Mouse (Mus musculus) liver, embryonic 16.5 days (tissue): Measurements from ENCODE around the gene Slc26a6. TPM values are rescaled to one million over a fixed set of nuclear protein-coding genes. Genes with fewer than 3 reads are reported as not detected.

Source experiments
- ATAC-seq: fragments of 200-750 bp; cut with Nextera tagmentation; 2 replicates; pipeline ENCODE4 v1.8.0; 2017; ENCODE audit warnings: low read depth, mild to moderate bottlenecking, moderate number of reproducible peaks, moderate library complexity
- H3K27ac ChIP-seq: fragments of 300-500 bp; sonication (generic); 2 replicates; pipeline ENCODE4 v1.5.1; 2014; ENCODE audit warnings: mild to moderate bottlenecking, low read length
- H3K27me3 ChIP-seq: fragments of 300-500 bp; sonication (generic); 2 replicates; pipeline ENCODE4 v1.6.1; 2014; ENCODE audit warnings: low read depth, low read length, mixed read lengths; ENCODE audit not compliant: control insufficient read depth, insufficient read depth
- H3K36me3 ChIP-seq: fragments of 300-500 bp; sonication (generic); 2 replicates; pipeline ENCODE4 v1.6.1; 2014; ENCODE audit warnings: mild to moderate bottlenecking; ENCODE audit not compliant: control insufficient read depth, insufficient read depth
- H3K4me1 ChIP-seq: fragments of 300-500 bp; sonication (generic); 2 replicates; pipeline ENCODE4 v1.6.1; 2014; ENCODE audit warnings: low read depth, low read length, mixed read lengths; ENCODE audit not compliant: control insufficient read depth
- H3K4me2 ChIP-seq: fragments of 300-500 bp; sonication (generic); 2 replicates; pipeline ENCODE4 v1.6.1; 2014; ENCODE audit warnings: low read depth, low read length, mixed read lengths
- H3K4me3 ChIP-seq: fragments of 300-500 bp; sonication (generic); 2 replicates; pipeline ENCODE4 v1.5.1; 2014; ENCODE audit warnings: low read depth, mild to moderate bottlenecking, low read length
- H3K9ac ChIP-seq: fragments of 300-500 bp; sonication (generic); 2 replicates; pipeline ENCODE4 v1.6.1; 2014; ENCODE audit warnings: low read depth, low read length
- H3K9me3 ChIP-seq: fragments of 300-500 bp; sonication (generic); replicated peaks from 2 replicates; pipeline ENCODE4 v1.6.1; 2016; ENCODE audit warnings: low read length; ENCODE audit not compliant: control insufficient read depth
- WGBS: fragments of 180-500 bp; shearing (Covaris S2); extraction: QIAGEN DNeasy Blood & Tissue Kit; methylation state at CpG from one replicate; pipeline ENCODE4 v1.1.7; 2014; ENCODE audit not compliant: insufficient replicate concordance; 5-methylcytosine and 5-hydroxymethylcytosine counted together
- polyA plus RNA-seq: library from polyadenylated mRNA; unstranded; fragments of >200 nt; fragmentation: Nextera tagmentation; extraction: Ambion mirVana; gene quantifications from 2 replicates; pipeline ENCODE4 v1.2.1, GENCODE M21; 2015

Gene Slc26a6
- polyA plus RNA-seq, 1 experiment from 2014 or later: 4.8 TPM

DNA sequence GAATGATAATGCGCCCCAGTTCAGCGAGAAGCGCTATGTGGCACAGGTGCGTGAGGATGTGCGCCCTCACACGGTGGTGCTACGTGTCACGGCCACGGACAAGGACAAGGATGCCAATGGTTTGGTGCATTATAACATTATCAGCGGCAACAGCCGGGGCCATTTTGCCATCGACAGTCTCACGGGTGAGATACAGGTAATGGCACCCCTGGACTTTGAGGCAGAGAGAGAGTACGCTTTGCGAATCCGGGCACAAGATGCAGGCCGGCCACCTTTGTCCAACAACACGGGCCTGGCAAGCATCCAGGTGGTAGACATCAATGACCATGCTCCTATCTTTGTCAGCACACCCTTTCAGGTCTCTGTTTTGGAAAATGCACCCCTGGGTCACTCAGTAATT lies 25.2 kb upstream of the Slc26a6 start:
- Histone ChIP-seq H3K9ac (no peak overlapping the region), H3K36me3 (no peaks in the 10 kb centered on the region), H3K9me3 (no peaks in the 10 kb centered on the region; the same call in 1 of the 2 replicates), H3K27me3 (peaks cover 96% of the 10 kb centered on the region), H3K4me3 (peak overlapping the region; percentile 46), H3K4me2 (no peak overlapping the region), H3K27ac (no peak overlapping the region), H3K4me1 (peaks cover 25% of the 10 kb centered on the region)
- ATAC-seq: no peak
- WGBS: 50% methylated on average over 18 of the region's 18 CpGs

DNA sequence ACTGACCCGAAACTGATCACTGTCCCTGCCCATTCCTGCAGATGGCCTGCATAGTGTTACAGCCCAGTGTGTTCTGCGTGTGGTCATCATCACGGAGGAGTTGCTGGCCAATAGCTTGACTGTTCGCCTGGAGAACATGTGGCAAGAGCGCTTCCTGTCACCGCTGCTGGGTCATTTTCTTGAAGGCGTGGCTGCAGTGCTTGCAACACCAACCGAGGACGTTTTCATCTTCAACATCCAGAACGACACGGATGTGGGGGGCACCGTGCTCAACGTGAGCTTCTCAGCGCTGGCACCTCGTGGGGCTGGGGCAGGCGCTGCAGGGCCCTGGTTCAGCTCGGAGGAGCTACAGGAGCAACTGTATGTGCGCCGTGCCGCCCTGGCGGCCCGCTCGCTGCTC lies 21.4 kb upstream of the Slc26a6 start:
- WGBS: 4% methylated on average over 23 of the region's 23 CpGs
- H3K4me1 ChIP-seq: peaks cover 25% of the 10 kb centered on the region
- no peaks in the 10 kb centered on the region for H3K9me3 ChIP-seq
- H3K4me2 ChIP-seq: peak overlapping the region; percentile 95
- no peak overlapping the region for H3K27ac ChIP-seq
- ATAC-seq: no peak
- peaks cover 79% of the 10 kb centered on the region for H3K27me3 ChIP-seq
- H3K9ac ChIP-seq: peak overlapping the region; percentile 28; the same call in 1 of the 2 replicates
- H3K36me3 ChIP-seq: no peaks in the 10 kb centered on the region
- peak overlapping the region; percentile 61 for H3K4me3 ChIP-seq

DNA sequence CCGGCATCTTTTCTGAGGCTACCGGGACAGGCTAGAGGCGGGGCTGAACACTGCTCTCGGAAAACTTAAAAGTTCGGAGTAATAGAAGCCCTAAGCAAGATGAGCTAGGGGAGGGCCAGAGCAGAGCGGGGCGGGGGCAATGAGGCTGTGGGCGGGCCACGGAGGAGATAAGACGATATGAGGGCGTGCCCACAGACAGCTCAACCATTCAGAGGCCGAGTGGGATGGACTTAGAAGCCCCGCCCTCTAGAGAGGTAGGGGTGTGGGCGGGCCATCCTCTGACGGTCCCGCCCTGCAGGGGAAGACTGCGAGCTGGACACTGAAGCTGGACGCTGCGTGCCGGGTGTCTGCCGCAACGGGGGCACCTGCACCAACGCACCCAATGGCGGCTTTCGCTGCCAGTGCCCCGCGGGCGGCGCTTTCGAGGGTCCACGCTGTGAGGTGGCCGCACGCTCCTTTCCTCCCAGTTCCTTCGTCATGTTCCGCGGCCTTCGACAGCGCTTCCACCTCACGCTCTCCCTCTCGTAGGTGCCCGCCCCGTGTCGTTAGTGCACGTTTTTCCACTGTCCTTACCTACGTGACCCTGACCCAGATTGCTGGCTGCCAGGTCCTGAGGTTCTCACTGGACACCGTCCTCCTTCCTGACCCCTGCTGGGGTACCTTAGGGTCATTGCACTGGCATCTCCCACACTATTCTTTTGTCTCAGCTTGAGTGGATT lies 20.5 kb upstream of the Slc26a6 start:
- peak; percentile 99 for ATAC-seq
- Histone ChIP-seq H3K4me3 (peak overlapping the region; percentile 61), H3K9me3 (no peaks in the 10 kb centered on the region), H3K27me3 (peaks cover 70% of the 10 kb centered on the region), H3K27ac (no peak overlapping the region), H3K36me3 (no peaks in the 10 kb centered on the region), H3K4me2 (peak overlapping the region; percentile 95), H3K4me1 (peaks cover 19% of the 10 kb centered on the region), H3K9ac (no peak overlapping the region; the same call in 1 of the 2 replicates)
- 5% methylated on average over 46 of the region's 46 CpGs for WGBS

DNA sequence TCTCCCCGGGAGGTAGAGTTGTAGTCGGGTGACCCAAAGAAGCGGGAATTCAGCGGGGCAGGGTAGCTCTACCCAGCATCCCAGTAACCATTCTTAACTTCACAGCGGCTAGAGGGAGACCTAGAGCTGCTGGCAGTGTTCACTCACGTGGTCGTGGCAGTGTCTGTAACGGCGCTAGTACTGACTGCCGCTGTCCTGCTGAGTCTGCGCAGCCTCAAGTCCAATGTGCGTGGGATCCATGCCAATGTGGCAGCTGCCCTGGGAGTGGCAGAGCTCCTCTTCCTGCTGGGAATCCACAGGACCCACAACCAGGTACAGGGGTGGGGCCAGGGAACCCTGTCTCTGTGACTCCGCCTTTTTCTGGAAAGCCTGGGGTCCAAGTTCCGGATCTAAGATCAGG lies 10.1 kb upstream of the Slc26a6 start:
- peak; percentile 48 for ATAC-seq
- WGBS: 12% methylated on average over 14 of the region's 14 CpGs
- Histone ChIP-seq H3K36me3 (no peaks in the 10 kb centered on the region), H3K4me3 (no peak overlapping the region), H3K27me3 (peaks cover 2% of the 10 kb centered on the region; the same call in 1 of the 2 replicates), H3K27ac (no peak overlapping the region), H3K4me2 (0 out of 2 replicates have a peak overlapping the region, but pooled peaks have one; percentile 24), H3K4me1 (peaks cover 2% of the 10 kb centered on the region), H3K9me3 (no peaks in the 10 kb centered on the region), H3K9ac (no peak overlapping the region)

DNA sequence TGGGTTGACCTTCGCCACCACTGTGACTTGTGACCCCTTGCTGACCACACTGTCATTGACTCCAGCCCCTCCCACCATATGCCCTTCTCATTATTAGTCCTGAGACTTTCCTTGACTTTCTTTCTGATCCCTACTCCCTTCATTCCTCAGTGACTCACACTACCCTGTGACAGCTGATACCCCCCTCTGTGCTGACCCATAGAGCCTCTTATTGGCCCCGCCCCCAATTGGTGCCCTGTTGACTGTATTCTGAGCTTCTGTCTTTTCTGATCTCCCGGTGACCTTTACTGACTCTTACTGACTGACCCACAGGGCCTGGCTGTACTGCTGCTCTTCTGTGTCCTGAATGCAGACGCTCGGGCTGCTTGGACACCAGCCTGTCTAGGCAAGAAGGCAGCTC lies 7.7 kb upstream of the Slc26a6 start:
- H3K9ac ChIP-seq: no peak overlapping the region
- H3K9me3 ChIP-seq: no peaks in the 10 kb centered on the region
- ATAC-seq: no peak
- peaks cover 2% of the 10 kb centered on the region for H3K4me1 ChIP-seq
- 65% methylated on average over 5 of the region's 5 CpGs for WGBS
- H3K4me2 ChIP-seq: no peak overlapping the region
- H3K27me3 ChIP-seq: peaks cover 2% of the 10 kb centered on the region; the same call in 1 of the 2 replicates
- H3K4me3 ChIP-seq: no peak overlapping the region
- H3K27ac ChIP-seq: no peak overlapping the region
- no peaks in the 10 kb centered on the region for H3K36me3 ChIP-seq

DNA sequence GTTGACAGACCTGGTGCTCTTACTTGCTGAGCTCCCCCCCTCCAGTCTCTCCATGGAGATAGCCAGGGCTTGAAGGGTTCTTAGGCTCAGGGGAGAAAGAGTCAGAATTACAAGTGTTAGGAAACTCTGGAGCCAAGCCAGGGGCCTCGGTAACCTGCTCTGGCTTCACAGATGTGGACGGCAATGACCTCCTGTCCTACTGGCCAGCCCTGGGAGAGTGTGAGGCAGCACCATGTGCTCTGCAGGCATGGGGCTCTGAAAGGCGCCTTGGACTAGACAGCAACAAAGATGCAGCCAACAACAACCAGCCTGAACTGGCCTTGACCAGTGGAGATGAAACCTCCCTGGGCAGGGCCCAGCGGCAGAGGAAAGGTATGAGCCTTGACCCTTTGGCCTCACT lies 5.7 kb upstream of the Slc26a6 start:
- WGBS: 57% methylated on average over 4 of the region's 4 CpGs
- Histone ChIP-seq H3K4me2 (no peak overlapping the region), H3K9ac (no peak overlapping the region)

DNA sequence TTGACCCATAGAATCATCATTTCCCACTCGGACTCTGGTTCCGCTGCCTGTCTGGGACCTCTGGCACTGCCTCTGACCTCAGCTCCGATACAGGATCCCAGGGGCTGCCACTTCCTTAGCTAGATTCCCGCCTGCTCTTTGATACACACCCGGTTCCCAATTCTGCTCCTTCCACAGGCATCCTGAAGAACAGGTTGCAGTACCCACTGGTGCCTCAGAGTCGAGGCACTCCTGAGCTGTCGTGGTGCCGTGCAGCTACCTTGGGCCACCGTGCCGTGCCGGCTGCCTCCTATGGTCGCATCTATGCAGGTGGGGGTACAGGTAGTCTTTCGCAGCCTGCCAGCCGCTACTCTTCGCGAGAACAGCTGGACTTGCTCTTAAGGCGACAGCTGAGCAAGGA lies 4.7 kb upstream of the Slc26a6 start:
- no peaks in the 10 kb centered on the region for H3K36me3 ChIP-seq
- H3K27me3 ChIP-seq: peaks cover 2% of the 10 kb centered on the region; the same call in 1 of the 2 replicates
- H3K4me2 ChIP-seq: no peak overlapping the region
- no peaks in the 10 kb centered on the region for H3K9me3 ChIP-seq
- 65% methylated on average over 17 of the region's 17 CpGs for WGBS
- no peak overlapping the region for H3K27ac ChIP-seq
- no peak overlapping the region for H3K9ac ChIP-seq
- peaks cover 6% of the 10 kb centered on the region for H3K4me1 ChIP-seq
- ATAC-seq: no peak
- no peak overlapping the region for H3K4me3 ChIP-seq

More for the DNA sequence above, 5.7 kb upstream of the Slc26a6 start:
- Histone ChIP-seq H3K9me3 (no peaks in the 10 kb centered on the region), H3K27me3 (peaks cover 2% of the 10 kb centered on the region; the same call in 1 of the 2 replicates), H3K4me1 (peaks cover 2% of the 10 kb centered on the region), H3K36me3 (no peaks in the 10 kb centered on the region), H3K27ac (no peak overlapping the region), H3K4me3 (no peak overlapping the region)
- 0 out of 2 replicates have a peak, but pooled peaks have one; percentile 23 for ATAC-seq

DNA sequence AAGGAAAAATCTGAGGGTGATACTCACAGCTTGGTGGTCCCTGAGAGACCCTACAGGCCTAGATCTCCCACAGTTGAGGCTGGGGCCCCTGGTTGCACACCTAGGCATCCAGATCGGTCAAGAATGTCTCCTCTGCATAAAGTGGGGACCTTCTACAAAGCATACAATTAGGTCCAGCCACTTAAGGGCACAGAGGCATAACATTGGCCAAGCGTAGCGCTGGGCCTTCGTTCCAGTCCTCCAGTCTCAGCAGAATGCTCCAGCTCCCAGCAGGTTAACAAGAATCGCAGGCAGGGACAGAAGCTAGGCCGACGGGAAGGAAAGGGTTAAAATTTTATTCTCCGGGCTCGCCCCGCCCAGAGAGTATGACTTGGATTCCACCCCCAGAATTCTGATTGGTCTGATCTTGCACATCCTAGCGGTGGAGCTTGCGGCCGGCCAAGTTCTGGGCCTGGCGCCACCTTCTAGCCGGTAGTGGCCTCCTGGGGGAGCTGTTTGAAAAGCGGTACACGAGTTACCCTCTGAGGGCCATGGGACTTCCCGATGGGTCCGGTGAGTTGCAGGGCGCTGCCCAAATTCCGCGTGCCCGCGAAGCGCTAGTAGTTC lies 655 bp downstream of the Slc26a6 start:
- peaks cover 15% of the 10 kb centered on the region for H3K4me1 ChIP-seq
- H3K4me3 ChIP-seq: peak overlapping the region; percentile 76
- peak; percentile 91 for ATAC-seq
- H3K4me2 ChIP-seq: peak overlapping the region; percentile 99
- H3K27ac ChIP-seq: peak overlapping the region; percentile 80
- WGBS: 3% methylated on average over 25 of the region's 25 CpGs
- H3K36me3 ChIP-seq: no peaks in the 10 kb centered on the region
- no peaks in the 10 kb centered on the region for H3K9me3 ChIP-seq
- no peaks in the 10 kb centered on the region for H3K27me3 ChIP-seq
- peak overlapping the region; percentile 71 for H3K9ac ChIP-seq

DNA sequence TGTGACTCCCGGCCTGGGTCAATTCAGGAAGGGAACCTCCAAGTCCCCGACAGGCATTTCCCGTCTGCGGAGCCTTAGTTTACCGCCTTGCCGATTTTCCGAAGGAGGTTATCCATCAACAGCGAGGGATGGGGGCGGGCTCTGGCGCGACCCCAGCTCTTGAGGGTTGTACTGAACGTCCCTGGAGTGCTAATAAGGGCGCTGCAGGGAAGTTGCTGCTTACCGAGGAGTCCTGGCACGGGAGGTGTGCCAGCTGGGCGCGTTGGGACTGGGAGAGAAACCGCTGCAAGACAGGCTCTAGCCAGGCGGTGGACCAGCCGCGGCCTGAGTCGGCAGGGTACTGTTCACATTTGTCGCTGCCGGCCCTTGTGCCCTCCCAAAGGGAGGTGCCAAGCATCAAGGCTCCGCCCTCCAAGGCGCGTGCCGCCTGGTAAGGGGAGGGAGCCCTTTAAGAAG lies 1.2 kb downstream of the Slc26a6 start:
- Histone ChIP-seq H3K4me2 (peak overlapping the region; percentile 99), H3K27ac (peak overlapping the region; percentile 80), H3K4me3 (peak overlapping the region; percentile 76), H3K36me3 (no peaks in the 10 kb centered on the region), H3K4me1 (peaks cover 15% of the 10 kb centered on the region), H3K9ac (peak overlapping the region; percentile 71), H3K9me3 (no peaks in the 10 kb centered on the region), H3K27me3 (no peaks in the 10 kb centered on the region)
- under 1% methylated on average over 28 of the region's 28 CpGs for WGBS
- ATAC-seq: peak; percentile 75
